Mouse (Mus musculus): ENCODE data around the gene Ephb6.

DNA sequence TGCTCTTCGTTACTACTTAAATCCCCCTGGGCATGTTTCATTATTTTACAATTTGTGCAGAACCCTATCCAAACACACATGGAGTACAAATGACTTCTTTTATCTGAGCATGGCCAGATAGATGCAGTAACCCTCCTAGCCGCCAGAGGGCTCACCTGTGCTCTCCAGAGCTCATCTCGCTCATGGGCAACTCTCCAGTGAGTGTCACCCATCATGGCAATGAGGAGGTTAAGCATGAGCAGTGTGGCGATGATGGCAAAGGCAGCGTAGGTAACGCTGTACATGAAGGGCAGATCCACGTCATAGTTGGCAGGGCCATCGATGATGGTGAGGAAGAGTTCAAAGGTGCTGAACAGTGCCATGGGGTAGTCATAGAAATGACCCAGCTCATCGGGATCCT is 17.4 kb downstream of the Ephb6 start:
- TF ChIP-seq CTCF (IDR thresholded peaks at IDR 0.05) (peak; percentile 39), EP300 (IDR thresholded peaks at IDR 0.05; ENCODE audit: insufficient read depth, low read depth, low read length) (no peak), POLR2A (IDR thresholded peaks at IDR 0.05; ENCODE audit: insufficient read depth, low read depth, low read length) (no peak)
